In the genomic region with DNA sequence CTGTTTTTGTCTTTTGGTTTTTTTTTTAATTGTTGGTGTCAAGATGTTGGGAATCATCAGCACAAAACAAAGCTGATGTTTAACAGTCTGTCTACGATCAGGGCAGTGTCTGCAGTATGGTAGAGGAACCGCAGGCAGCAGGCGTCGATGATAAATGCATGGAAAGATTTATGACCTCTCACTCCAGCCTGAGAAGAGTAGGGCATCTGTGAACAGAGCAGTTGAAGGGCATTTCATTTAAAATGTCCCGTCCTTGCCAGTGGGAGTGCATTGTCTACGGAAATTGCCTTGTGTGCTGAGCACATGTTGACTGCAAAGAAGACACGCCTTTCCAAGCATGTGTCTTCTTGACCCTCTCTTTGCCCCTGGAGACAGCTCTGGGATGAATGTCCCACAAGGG, we compare ENCODE assay signal across 22 mouse cellular contexts.
"Had no signal": no experiment of that assay in that cellular context is flagged by ENCODE, and none has a peak within 500 bp of the region (broad histone marks: within the 10 kb centered on the region; RNA-seq: fewer than 3 reads in every experiment).

No protein-coding gene starts in this region.

- H3K27ac ChIP-seq: limb, embryonic 12.5 days; limb, embryonic 15.5 days; liver, embryonic 14.5 days; neural tube, embryonic 13.5 days; stomach, postnatal 0 days had no signal

- H3K4me3 ChIP-seq: limb, embryonic 12.5 days; limb, embryonic 15.5 days; megakaryocyte, embryonic 14.5 days; neural tube, embryonic 13.5 days had no signal

- H3K4me2 ChIP-seq: limb, embryonic 12.5 days; limb, embryonic 15.5 days; liver, embryonic 11.5 days; lung, embryonic 14.5 days; midbrain, embryonic 11.5 days; neural tube, embryonic 13.5 days had no signal

- H3K4me1 ChIP-seq: limb, embryonic 15.5 days had no signal

- H3K9ac ChIP-seq: limb, embryonic 12.5 days; limb, embryonic 15.5 days; liver, embryonic 14.5 days; liver, postnatal 0 days; lung, embryonic 14.5 days; neural tube, embryonic 13.5 days had no signal

- H3K9me3 ChIP-seq: limb, embryonic 12.5 days; limb, embryonic 15.5 days; megakaryocyte, embryonic 14.5 days; neural tube, embryonic 13.5 days had no signal

- DNase-seq: kidney, adult 2 months; kidney, postnatal 14 days; kidney, postnatal 4 days; liver, postnatal 0 days; lung, embryonic 14.5 days; lung, postnatal 36 days; midbrain, embryonic 14.5 days; right cerebral cortex, adult 18-20 months; right cerebral cortex, postnatal 14 days; right cerebral cortex, postnatal 4 days; thymus, adult 2 months; thymus, postnatal 14 days; thymus, postnatal 4 days had no signal

- ATAC-seq: liver, postnatal 0 days; lung, postnatal 0 days had no signal

- H3K36me3 ChIP-seq: limb, embryonic 12.5 days; limb, embryonic 15.5 days; neural tube, embryonic 13.5 days had no signal
